Mouse (Mus musculus) stomach, embryonic 16.5 days (tissue): ENCODE measurements around the gene Fbxo5. TPM values are rescaled to one million over a fixed set of nuclear protein-coding genes. Genes with fewer than 3 reads are reported as not detected.

Experiments used
- ATAC-seq: fragments of 200-750 bp; cut with Nextera tagmentation; 2 replicates; pipeline ENCODE4 v1.8.0; 2017; ENCODE audit warnings: moderate number of reproducible peaks, moderate TSS enrichment; ENCODE audit not compliant: insufficient read depth, low FRiP score
- H3K27ac ChIP-seq: fragments of 300-500 bp; sonication (generic); 2 replicates; pipeline ENCODE4 v1.5.1; 2014; ENCODE audit warnings: low read length
- H3K27me3 ChIP-seq: fragments of 300-500 bp; sonication (generic); 2 replicates; pipeline ENCODE4 v1.6.1; 2014; ENCODE audit warnings: low read length, control low read depth, mixed read lengths; ENCODE audit not compliant: control insufficient read depth, insufficient read depth
- H3K36me3 ChIP-seq: fragments of 300-500 bp; sonication (generic); 2 replicates; pipeline ENCODE4 v1.6.1; 2014; ENCODE audit warnings: low read length; ENCODE audit not compliant: control insufficient read depth, insufficient read depth
- H3K4me1 ChIP-seq: fragments of 300-500 bp; sonication (generic); 2 replicates; pipeline ENCODE4 v1.6.1; 2014; ENCODE audit warnings: low read length, control low read depth, mixed read lengths; ENCODE audit not compliant: control insufficient read depth, insufficient read depth
- H3K4me2 ChIP-seq: fragments of 300-500 bp; sonication (generic); 2 replicates; pipeline ENCODE4 v1.6.1; 2014; ENCODE audit warnings: low read depth, low read length, mixed read lengths
- H3K4me3 ChIP-seq: fragments of 300-500 bp; sonication (generic); replicated peaks from 2 replicates; pipeline ENCODE4 v1.5.1; 2014; ENCODE audit warnings: mild to moderate bottlenecking, low read length
- H3K9ac ChIP-seq: fragments of 300-500 bp; sonication (generic); 2 replicates; pipeline ENCODE4 v1.6.1; 2014; ENCODE audit warnings: low read length
- H3K9me3 ChIP-seq: fragments of 300-500 bp; sonication (generic); replicated peaks from 2 replicates; pipeline ENCODE4 v1.6.1; 2016; ENCODE audit warnings: low read length, control low read depth; ENCODE audit not compliant: control insufficient read depth
- WGBS: fragments of 180-500 bp; shearing (Covaris S2); extraction: QIAGEN DNeasy Blood & Tissue Kit; methylation state at CpG from one replicate; pipeline ENCODE4 v1.1.7; 2014; 5-methylcytosine and 5-hydroxymethylcytosine counted together
- polyA plus RNA-seq: library from polyadenylated mRNA; unstranded; fragments of >200 nt; fragmentation: Nextera tagmentation; extraction: Ambion mirVana; gene quantifications from 2 replicates; pipeline ENCODE4 v1.2.1, GENCODE M21; 2015

The Fbxo5 gene
- polyA plus RNA-seq, 1 experiment from 2014 or later = 53.7 TPM

DNA sequence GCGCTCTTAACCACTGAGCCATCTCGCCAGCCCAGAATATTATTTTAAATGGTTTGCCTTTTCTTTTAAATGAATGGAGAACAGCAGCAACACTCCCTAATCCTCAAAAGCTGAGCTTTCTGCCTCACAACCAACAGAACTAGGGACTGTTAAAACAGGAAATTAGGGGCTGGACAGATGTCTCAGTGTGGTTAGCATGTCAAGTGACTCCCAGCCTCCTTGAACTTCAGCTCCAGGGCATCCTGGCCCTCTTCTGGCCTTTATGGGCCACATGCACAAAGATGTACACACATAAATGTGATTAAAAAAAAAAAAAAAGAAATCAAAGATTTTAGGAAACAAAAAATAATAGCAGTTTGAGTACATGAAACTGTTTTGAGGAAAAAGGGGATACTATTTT, 10.6 kb upstream of the Fbxo5 start:
- H3K4me1 ChIP-seq = peaks cover 3% of the 10 kb centered on the region; the same call in 1 of the 2 replicates
- H3K27me3 ChIP-seq = no peaks in the 10 kb centered on the region
- no peaks in the 10 kb centered on the region for H3K9me3 ChIP-seq
- peaks cover 60% of the 10 kb centered on the region for H3K36me3 ChIP-seq
- H3K4me3 ChIP-seq = no peak overlapping the region
- no peak for ATAC-seq
- 97% methylated on average over 2 of the region's 2 CpGs for WGBS
- H3K9ac ChIP-seq = no peak overlapping the region
- H3K4me2 ChIP-seq = no peak overlapping the region
- no peak overlapping the region for H3K27ac ChIP-seq

GRCm38 (mm10) chr10:5813724-5814123, 8.3 kb upstream of the Fbxo5 start:
- Histone ChIP-seq H3K36me3 (peaks cover 50% of the 10 kb centered on the region), H3K4me3 (no peak overlapping the region), H3K4me2 (no peak overlapping the region), H3K9me3 (no peaks in the 10 kb centered on the region), H3K9ac (no peak overlapping the region), H3K27me3 (no peaks in the 10 kb centered on the region), H3K4me1 (no peaks in the 10 kb centered on the region), H3K27ac (no peak overlapping the region)
- 90% methylated on average over 11 of the region's 11 CpGs for WGBS
- ATAC-seq = no peak

- no peak overlapping the region for H3K9ac ChIP-seq
- peaks cover 12% of the 10 kb centered on the region for H3K4me1 ChIP-seq
- ATAC-seq = no peak
- H3K36me3 ChIP-seq = peaks cover 7% of the 10 kb centered on the region; the same call in 1 of the 2 replicates
- H3K4me2 ChIP-seq = peak overlapping the region; percentile 20; the same call in 1 of the 2 replicates
- H3K27ac ChIP-seq = peak overlapping the region; percentile 88
- 57% methylated on average over 2 of the region's 2 CpGs for WGBS
- no peaks in the 10 kb centered on the region for H3K9me3 ChIP-seq
- no peaks in the 10 kb centered on the region for H3K27me3 ChIP-seq
- no peak overlapping the region for H3K4me3 ChIP-seq
Observed at GRCm38 (mm10) chr10:5807683-5808082, 2.3 kb upstream of the Fbxo5 start.

DNA sequence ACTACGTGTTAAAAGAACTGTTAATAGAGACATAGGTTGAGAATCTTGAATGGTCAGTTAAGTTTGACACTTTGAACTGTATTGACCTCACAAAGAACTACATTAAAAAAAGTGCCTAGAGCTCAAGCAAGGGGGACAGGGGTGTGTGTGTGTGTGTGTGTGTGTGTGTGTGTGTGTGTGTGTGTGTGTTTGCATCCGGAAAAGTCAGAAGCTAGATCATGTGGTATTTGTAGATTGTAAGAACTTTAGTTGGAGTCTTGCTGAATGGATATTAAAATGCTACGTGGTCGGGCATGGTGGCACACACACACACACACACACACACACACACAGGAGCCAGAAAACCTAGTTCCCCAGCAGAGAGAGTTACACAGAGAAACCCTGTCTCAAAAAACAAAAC, 1.6 kb upstream of the Fbxo5 start:
- peaks cover 3% of the 10 kb centered on the region; the same call in 1 of the 2 replicates for H3K36me3 ChIP-seq
- H3K9me3 ChIP-seq = no peaks in the 10 kb centered on the region
- 52% methylated on average over 4 of the region's 4 CpGs for WGBS
- no peaks in the 10 kb centered on the region for H3K27me3 ChIP-seq
- H3K4me1 ChIP-seq = peaks cover 14% of the 10 kb centered on the region
- H3K9ac ChIP-seq = no peak overlapping the region
- ATAC-seq = no peak
- H3K4me3 ChIP-seq = no peak overlapping the region
- H3K4me2 ChIP-seq = no peak overlapping the region
- H3K27ac ChIP-seq = peak overlapping the region; percentile 88

GRCm38 (mm10) chr10:5806416-5806815, 1.0 kb upstream of the Fbxo5 start:
- ATAC-seq = no peak
- Histone ChIP-seq H3K27ac (peak overlapping the region; percentile 88), H3K9ac (peak overlapping the region; percentile 84), H3K9me3 (no peaks in the 10 kb centered on the region), H3K36me3 (no peaks in the 10 kb centered on the region), H3K27me3 (no peaks in the 10 kb centered on the region), H3K4me2 (peak overlapping the region; percentile 64), H3K4me1 (peaks cover 18% of the 10 kb centered on the region), H3K4me3 (peak overlapping the region; percentile 70)
- 7% methylated on average over 8 of the region's 8 CpGs for WGBS

- H3K27ac ChIP-seq = peak overlapping the region; percentile 88
- no peaks in the 10 kb centered on the region for H3K9me3 ChIP-seq
- H3K4me2 ChIP-seq = peak overlapping the region; percentile 64
- peak overlapping the region; percentile 70 for H3K4me3 ChIP-seq
- H3K36me3 ChIP-seq = peaks cover 2% of the 10 kb centered on the region; the same call in 1 of the 2 replicates
- H3K27me3 ChIP-seq = no peaks in the 10 kb centered on the region
- H3K9ac ChIP-seq = peak overlapping the region; percentile 84
- under 1% methylated on average over 43 of the region's 43 CpGs for WGBS
- peaks cover 21% of the 10 kb centered on the region for H3K4me1 ChIP-seq
- ATAC-seq = peak; percentile 94
Observed at GRCm38 (mm10) chr10:5805731-5806307, 419 bp upstream of the Fbxo5 start.

DNA sequence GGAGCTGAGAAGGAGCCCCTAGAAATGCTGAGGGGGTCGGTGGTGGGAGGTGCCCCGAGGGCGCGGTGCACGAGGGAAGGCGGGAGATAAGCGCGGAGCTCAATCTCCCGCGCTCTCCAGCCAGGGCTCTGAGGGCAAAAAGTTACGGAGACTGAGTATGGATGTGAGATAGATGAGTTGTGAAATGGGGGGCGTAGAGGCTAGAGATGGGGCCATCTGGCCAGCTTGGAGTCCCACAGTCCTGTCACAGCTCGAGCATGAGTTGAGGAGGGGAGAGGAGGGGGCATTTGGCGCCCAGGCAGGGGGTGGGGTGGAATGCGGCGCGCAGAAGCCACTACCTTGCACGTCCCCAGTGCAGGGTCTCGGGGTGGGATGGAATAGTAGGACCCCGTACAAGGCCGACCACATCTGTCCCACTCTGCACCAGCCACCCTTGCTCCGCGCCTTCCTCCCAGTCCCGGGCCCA, 676 bp downstream of the Fbxo5 start:
- peak overlapping the region; percentile 70 for H3K4me3 ChIP-seq
- peaks cover 22% of the 10 kb centered on the region for H3K4me1 ChIP-seq
- no peak for ATAC-seq
- peaks cover 9% of the 10 kb centered on the region; the same call in 1 of the 2 replicates for H3K36me3 ChIP-seq
- WGBS = under 1% methylated on average over 24 of the region's 24 CpGs
- H3K9me3 ChIP-seq = no peaks in the 10 kb centered on the region
- no peaks in the 10 kb centered on the region for H3K27me3 ChIP-seq
- peak overlapping the region; percentile 83 for H3K4me2 ChIP-seq
- peak overlapping the region; percentile 68 for H3K27ac ChIP-seq
- H3K9ac ChIP-seq = peak overlapping the region; percentile 75

DNA sequence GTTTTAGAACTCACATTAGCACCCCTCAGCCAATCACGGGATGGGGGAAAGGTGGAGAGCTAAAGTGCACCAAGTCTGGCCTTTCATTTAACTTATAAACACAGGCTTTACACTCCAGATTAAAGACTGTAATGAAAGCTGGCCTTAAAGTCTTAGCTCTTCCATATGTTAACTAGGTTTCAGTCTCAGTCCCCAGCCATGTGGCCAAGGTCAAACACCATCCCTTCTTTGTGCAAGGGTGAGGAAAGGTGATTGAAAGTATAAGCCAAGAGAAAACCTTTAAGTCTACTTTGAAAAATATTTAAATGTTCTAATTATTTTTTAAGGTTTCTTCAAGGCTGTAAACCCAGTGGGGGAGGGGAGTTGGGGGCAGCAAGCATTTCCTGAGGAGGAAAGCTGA, 1.7 kb downstream of the Fbxo5 start:
- no peak for ATAC-seq
- Histone ChIP-seq H3K36me3 (peaks cover 9% of the 10 kb centered on the region; the same call in 1 of the 2 replicates), H3K9ac (peak overlapping the region; percentile 59), H3K4me1 (peaks cover 22% of the 10 kb centered on the region), H3K9me3 (no peaks in the 10 kb centered on the region), H3K27me3 (no peaks in the 10 kb centered on the region), H3K27ac (no peak overlapping the region), H3K4me3 (peak overlapping the region; percentile 70), H3K4me2 (peak overlapping the region; percentile 83)
- WGBS = 2% methylated on average over 1 of the region's 1 CpGs

DNA sequence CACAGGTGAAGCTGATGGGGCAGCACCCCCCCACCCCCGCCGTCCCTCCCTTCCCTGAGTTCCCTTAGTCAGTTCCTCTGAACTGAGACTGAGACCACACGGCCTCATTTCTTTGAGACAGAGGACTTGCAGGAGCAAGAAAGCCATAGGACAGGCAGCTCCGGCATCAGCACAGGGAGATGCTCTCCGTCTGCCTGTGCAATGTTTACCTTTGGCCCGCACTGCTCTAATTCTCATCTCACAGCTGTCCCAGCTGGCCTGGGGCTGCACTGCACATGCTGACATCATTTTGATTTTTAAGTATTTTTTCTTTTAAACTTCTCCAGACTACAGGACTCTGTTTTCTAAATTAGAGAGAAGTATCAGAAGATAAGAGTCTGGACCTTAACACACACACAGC, 2.5 kb downstream of the Fbxo5 start:
- peak overlapping the region; percentile 60 for H3K9ac ChIP-seq
- H3K27me3 ChIP-seq = no peaks in the 10 kb centered on the region
- no peak for ATAC-seq
- H3K4me2 ChIP-seq = peak overlapping the region; percentile 83
- no peaks in the 10 kb centered on the region for H3K9me3 ChIP-seq
- 4% methylated on average over 6 of the region's 6 CpGs for WGBS
- H3K4me1 ChIP-seq = peaks cover 22% of the 10 kb centered on the region
- no peak overlapping the region for H3K27ac ChIP-seq
- H3K4me3 ChIP-seq = peak overlapping the region; percentile 70
- peaks cover 16% of the 10 kb centered on the region; the same call in 1 of the 2 replicates for H3K36me3 ChIP-seq
